Mouse (Mus musculus) liver, embryonic 14.5 days (tissue): ENCODE data around the gene Oas1e. TPM values are rescaled to one million over a fixed set of nuclear protein-coding genes. Genes with fewer than 3 reads are reported as not detected.

Source experiments
- ATAC-seq: fragments of 200-750 bp; cut with Nextera tagmentation; 2 replicates; pipeline ENCODE4 v1.8.0; 2017; ENCODE audit warnings: moderate number of reproducible peaks, mild to moderate bottlenecking, moderate library complexity; ENCODE audit not compliant: insufficient read depth
- DNase-seq, 3 experiments: peaks; one replicate each; pipeline ENCODE4 v3.0.0-alpha.2; 2012 to 2013; ENCODE audit warnings: low read depth in 3 of 3, low spot score in 3 of 3
- H3K27ac ChIP-seq: fragments of 300-500 bp; sonication (generic); 2 replicates; pipeline ENCODE4 v1.5.1; 2014; ENCODE audit warnings: moderate library complexity, mild to moderate bottlenecking, control low read depth, inconsistent platforms
- H3K27me3 ChIP-seq: fragments of 300-500 bp; sonication (generic); 2 replicates; pipeline ENCODE4 v1.6.1; 2014; ENCODE audit warnings: mild to moderate bottlenecking, low read length, moderate library complexity; ENCODE audit not compliant: control insufficient read depth, insufficient read depth
- H3K36me3 ChIP-seq: fragments of 300-500 bp; sonication (generic); replicated peaks from 2 replicates; pipeline ENCODE4 v1.6.1; 2014; ENCODE audit warnings: low read depth; ENCODE audit not compliant: control insufficient read depth, insufficient read depth
- H3K4me1 ChIP-seq, 2 experiments: fragments of 200-500 bp in 1 of 2; fragments of 300-500 bp in 1 of 2; sonication (generic) in 1 of 2; replicated peaks; 2 replicates each; pipeline ENCODE4 v1.6.1; 2012 to 2014; ENCODE audit warnings: antibody characterized with exemption in 1 of 2, inconsistent platforms in 1 of 2, low read length in 1 of 2; ENCODE audit not compliant: control insufficient read depth in 2 of 2, insufficient read depth in 2 of 2
- H3K4me2 ChIP-seq: fragments of 300-500 bp; sonication (generic); 2 replicates; pipeline ENCODE4 v1.6.1; 2014; ENCODE audit warnings: low read depth, mild to moderate bottlenecking, control low read depth, moderate library complexity
- H3K4me3 ChIP-seq, 2 experiments: fragments of 200-500 bp in 1 of 2; fragments of 300-500 bp in 1 of 2; sonication (generic) in 1 of 2; 2 replicates each; pipeline ENCODE4 v1.5.1; 2012 to 2014; ENCODE audit warnings: low read depth in 2 of 2, low read length in 2 of 2, mild to moderate bottlenecking in 2 of 2, control low read depth in 1 of 2, inconsistent platforms in 1 of 2, moderate library complexity in 1 of 2; ENCODE audit not compliant: insufficient read depth in 1 of 2
- H3K9ac ChIP-seq: fragments of 300-500 bp; sonication (generic); replicated peaks from 2 replicates; pipeline ENCODE4 v1.6.1; 2014; ENCODE audit warnings: mild to moderate bottlenecking, control low read depth, moderate library complexity
- H3K9me3 ChIP-seq: fragments of 300-500 bp; sonication (generic); 2 replicates; pipeline ENCODE4 v1.6.1; 2016; ENCODE audit warnings: low read length, mixed read lengths; ENCODE audit not compliant: control insufficient read depth
- CTCF ChIP-seq: IDR thresholded peaks from 2 replicates; pipeline ENCODE4 v1.5.1; 2016; ENCODE audit warnings: antibody characterized with exemption, low read depth, control low read depth
- EP300 ChIP-seq: IDR thresholded peaks from 2 replicates; pipeline ENCODE4 v1.6.1; 2016; ENCODE audit warnings: antibody characterized with exemption, low read depth
- WGBS: fragments of 180-500 bp; shearing (Covaris S2); extraction: QIAGEN DNeasy Blood & Tissue Kit; methylation state at CpG from one replicate; pipeline ENCODE4 v1.1.7; 2014; ENCODE audit not compliant: insufficient replicate concordance; 5-methylcytosine and 5-hydroxymethylcytosine counted together
- polyA plus RNA-seq, 2 experiments: library from polyadenylated mRNA; depleted of rRNA in 1 of 2; stranded (reverse) in 1 of 2; unstranded in 1 of 2; fragments of >200 nt; fragmentation: Nextera tagmentation in 1 of 2; extraction: Ambion mirVana in 1 of 2; gene quantifications; 2 replicates each; pipeline versions ENCODE4 v1.2.1 to v1.2.3; 2012 to 2014

Gene Oas1e
- polyA plus RNA-seq, 2 experiments, result not detected

DNA sequence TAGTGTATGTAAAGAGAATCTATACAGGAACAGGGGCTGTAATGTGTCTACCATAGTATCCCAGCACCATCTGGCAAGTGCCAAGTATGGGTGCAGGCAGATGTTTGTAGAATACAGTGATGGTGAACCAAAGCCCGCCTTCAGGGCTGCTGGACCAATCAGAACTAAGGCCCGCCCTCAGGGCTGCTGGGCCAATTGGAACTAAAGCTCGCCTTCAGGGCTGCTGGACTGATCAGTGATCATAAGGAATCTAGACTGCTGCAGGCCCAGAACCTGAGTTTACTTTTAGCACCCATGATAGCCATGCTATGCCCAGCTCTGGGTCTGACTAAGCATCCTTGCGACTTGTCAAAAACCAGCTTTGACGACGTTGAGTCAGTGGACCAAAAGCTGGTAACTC is 33.4 kb downstream of the Oas1e start:
- Histone ChIP-seq H3K4me3 (no peak overlapping the region), H3K9me3 (no peaks in the 10 kb centered on the region), H3K27me3 (no peaks in the 10 kb centered on the region), H3K4me1 (no peaks in the 10 kb centered on the region), H3K27ac (no peak overlapping the region), H3K4me2 (no peak overlapping the region), H3K9ac (no peak overlapping the region), H3K36me3 (no peaks in the 10 kb centered on the region)
- 21% methylated on average over 6 of the region's 6 CpGs for WGBS
- no peak for TF ChIP-seq EP300
- no peak for TF ChIP-seq CTCF
- ATAC-seq, result no peak
- no peak for DNase-seq

GRCm38 (mm10) chr5:120754215-120754614 is 41.1 kb downstream of the Oas1e start:
- Histone ChIP-seq H3K27ac (no peak overlapping the region), H3K4me2 (no peak overlapping the region), H3K9ac (no peak overlapping the region), H3K9me3 (no peaks in the 10 kb centered on the region), H3K36me3 (no peaks in the 10 kb centered on the region), H3K4me1 (no peaks in the 10 kb centered on the region), H3K4me3 (no peak overlapping the region), H3K27me3 (no peaks in the 10 kb centered on the region)
- ATAC-seq, result no peak
- no peak for TF ChIP-seq CTCF
- TF ChIP-seq EP300, result no peak
- WGBS, result 39% methylated on average over 4 of the region's 4 CpGs
- no peak for DNase-seq

DNA sequence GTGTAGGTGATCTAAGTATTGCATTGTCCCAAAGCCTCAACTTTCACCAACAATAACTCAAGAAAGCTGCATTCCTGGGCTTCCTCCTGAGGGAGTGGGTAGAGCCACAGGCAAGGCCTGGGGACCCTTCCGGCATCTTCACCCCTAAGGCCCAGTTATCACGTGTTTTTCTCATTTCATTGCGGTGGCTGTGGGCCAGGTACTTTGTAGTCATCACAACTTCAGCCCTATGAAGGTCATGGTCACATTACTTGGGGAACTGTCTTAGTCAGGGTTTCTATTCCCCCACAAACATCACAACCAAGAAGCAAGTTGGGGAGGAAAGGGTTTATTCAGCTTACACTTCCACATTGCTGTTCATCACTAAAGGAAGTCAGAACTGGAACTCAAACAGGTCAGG is 42.5 kb downstream of the Oas1e start:
- TF ChIP-seq CTCF (no peak), EP300 (no peak)
- Histone ChIP-seq H3K4me2 (no peak overlapping the region), H3K9me3 (no peaks in the 10 kb centered on the region), H3K27ac (no peak overlapping the region), H3K4me1 (no peaks in the 10 kb centered on the region), H3K9ac (no peak overlapping the region), H3K27me3 (no peaks in the 10 kb centered on the region), H3K36me3 (no peaks in the 10 kb centered on the region), H3K4me3 (no peak overlapping the region)
- WGBS, result 55% methylated on average over 3 of the region's 3 CpGs
- DNase-seq (no peak), ATAC-seq (no peak)

- Histone ChIP-seq H3K4me2 (no peak overlapping the region), H3K36me3 (no peaks in the 10 kb centered on the region), H3K27me3 (no peaks in the 10 kb centered on the region), H3K27ac (no peak overlapping the region), H3K4me3 (no peak overlapping the region), H3K4me1 (no peaks in the 10 kb centered on the region), H3K9me3 (no peaks in the 10 kb centered on the region), H3K9ac (no peak overlapping the region)
- TF ChIP-seq CTCF (no peak), EP300 (no peak)
- 54% methylated on average over 3 of the region's 3 CpGs for WGBS
- no peak for DNase-seq
- ATAC-seq, result no peak
These were observed 44.1 kb downstream of the Oas1e start for GRCm38 (mm10) chr5:120751206-120751605.

DNA sequence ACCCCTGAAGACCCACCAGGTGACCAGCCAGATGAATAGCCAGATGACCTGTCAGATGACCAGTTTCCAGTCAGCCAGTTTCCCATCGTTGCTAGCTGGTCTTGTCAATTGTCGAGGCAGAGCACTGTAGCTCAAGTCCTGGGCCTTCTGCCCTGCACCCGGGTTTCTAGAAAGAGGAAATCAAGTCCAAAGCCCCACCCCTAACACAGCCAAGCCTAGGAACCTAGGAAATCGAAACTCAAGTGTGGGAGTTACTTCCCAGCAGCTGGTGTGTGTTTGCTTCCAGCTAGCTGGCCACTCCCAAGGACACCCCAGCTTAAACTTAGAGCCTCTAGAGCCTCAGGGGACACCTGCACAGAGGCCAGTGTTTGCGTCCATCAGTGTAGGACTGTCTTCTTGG is 45.6 kb downstream of the Oas1e start, which contains the start of gene Oas2:
Oas2 (minus strand) TSS at position 166 of the 400 bp plus-strand sequence.
- ATAC-seq (no peak), DNase-seq (no peak)
- Histone ChIP-seq H3K9ac (no peak within 1 kb of the TSS), H3K4me3 (no peak within 1 kb of the TSS), H3K27me3 (no peaks in the 10 kb centered on the region), H3K27ac (no peak within 1 kb of the TSS), H3K4me1 (no peaks in the 10 kb centered on the region), H3K36me3 (no peaks in the 10 kb centered on the region), H3K4me2 (no peak within 1 kb of the TSS), H3K9me3 (no peaks in the 10 kb centered on the region)
- TF ChIP-seq EP300 (no peak), CTCF (no peak)
- 33% methylated on average over 5 of the region's 5 CpGs for WGBS

DNA sequence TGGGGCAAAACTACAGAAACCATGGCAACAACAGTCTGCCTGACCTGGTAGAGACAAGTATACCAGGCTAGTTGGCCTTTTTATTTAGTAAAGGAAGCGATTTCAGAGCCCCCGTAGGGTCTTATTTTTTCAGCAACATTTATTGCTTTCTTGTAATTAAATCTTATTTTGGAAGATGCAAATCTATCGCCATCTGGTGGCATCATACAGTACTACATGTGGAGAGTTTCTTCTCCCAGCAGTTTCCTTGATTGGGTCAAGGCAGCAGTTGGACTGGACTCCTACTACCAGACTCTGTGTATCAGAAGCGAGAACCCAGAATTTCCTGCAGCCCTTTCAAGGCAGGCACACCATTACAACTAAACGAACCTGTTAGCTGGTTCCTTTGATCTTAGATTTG is 48.9 kb downstream of the Oas1e start:
- no peaks in the 10 kb centered on the region for H3K4me1 ChIP-seq
- no peak overlapping the region for H3K27ac ChIP-seq
- WGBS, result 9% methylated on average over 5 of the region's 5 CpGs
- H3K36me3 ChIP-seq, result no peaks in the 10 kb centered on the region
- ATAC-seq (no peak), DNase-seq (no peak)
- no peaks in the 10 kb centered on the region for H3K27me3 ChIP-seq
- no peak overlapping the region for H3K4me2 ChIP-seq
- H3K9me3 ChIP-seq, result no peaks in the 10 kb centered on the region
- H3K4me3 ChIP-seq, result no peak overlapping the region
- H3K9ac ChIP-seq, result no peak overlapping the region
- TF ChIP-seq EP300 (no peak), CTCF (peak; percentile 71)
